Mouse (Mus musculus) cerebellum, postnatal 4 days (tissue): ENCODE results near the gene Fxr2.
A peak's percentile ranks its signal among the peaks of the same experiment; 100 is the strongest.

Experiments
- DNase-seq, 2 experiments: peaks; one replicate each; pipeline ENCODE4 v3.0.0; 2022; ENCODE audit warnings: low spot score in 2 of 2, mixed read lengths in 1 of 2

The Fxr2 gene

DNA sequence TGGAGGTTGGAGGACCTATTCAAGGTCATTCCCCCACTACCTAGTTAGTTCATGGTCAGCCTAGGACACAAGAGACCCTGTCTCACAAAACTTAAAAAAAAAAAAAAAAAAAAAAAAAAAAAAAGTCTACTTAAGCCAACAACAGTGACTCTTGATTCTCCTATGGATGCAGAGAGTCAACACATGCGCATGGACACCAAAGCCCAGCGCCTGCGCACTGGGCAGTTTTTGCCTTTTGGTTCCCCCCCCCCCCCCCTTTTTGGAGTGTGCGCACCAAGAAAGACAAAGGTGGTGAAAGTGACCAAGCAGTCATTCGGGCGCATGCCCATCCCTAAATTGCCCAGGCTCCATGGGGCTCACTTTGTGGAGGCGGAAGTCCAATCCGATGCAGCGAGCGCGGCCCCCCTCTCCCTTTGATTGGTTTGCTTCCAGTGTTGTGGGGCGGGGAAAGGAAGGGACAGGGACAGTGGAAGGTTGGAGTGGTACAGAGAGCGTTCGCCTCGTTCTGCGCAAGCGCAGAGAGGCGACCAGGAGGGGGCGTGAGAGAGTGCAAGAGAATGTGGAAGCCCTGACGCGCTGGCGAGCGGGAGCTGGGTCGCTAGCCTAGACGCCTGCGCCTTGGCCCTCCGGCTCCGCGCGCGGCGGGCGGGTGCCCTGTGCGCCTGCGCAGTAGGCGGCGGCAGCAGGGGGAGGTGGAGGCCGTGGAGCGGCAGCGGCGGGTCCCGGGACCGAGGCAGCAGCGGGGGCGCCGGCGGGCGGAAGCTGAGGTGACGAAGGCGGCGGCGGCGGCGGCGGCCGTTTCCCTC lies at the start of gene Fxr2:
TSS of gene Fxr2 (plus strand) at position 707 of the 806 bp plus-strand sequence.
- peak; percentile 100 for DNase-seq

DNA sequence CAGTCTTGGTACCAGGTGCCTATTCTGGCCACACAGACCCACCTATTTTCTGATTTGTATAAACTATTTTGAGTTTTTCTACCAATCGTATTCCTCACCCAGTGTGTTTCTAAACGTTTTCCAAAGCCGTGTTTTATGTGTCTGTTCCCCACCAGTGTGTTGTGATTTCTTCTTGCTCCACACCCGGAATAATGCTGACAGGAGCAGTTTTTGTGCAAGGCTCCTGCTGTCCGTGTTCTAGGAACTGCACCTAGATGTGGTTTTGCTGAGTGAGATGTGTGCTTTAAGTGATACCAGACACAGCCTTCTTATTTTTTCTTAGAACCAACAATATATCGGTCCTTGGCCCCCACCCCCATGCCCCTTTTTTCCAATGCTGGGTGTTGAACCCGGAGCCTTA lies 48.8 kb upstream of the Fxr2 start:
- no peak for DNase-seq

DNA sequence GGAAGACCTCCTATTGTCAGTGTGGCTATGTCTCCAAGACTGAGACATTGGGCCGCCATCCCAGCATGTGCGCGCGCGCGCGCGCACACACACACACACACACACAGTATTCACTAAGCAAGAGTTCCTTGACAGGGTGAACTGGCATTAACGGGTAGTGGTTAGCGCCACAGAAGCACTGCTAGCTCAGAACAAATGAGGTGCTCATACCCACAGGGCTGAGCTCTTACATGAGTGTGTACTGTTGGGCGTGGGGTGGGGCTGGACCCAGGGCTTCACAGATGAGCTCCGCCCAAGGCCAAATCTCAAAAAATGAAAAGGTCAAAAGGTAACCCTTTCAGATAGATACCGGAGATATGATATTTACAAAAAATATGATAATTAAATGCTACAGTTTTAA lies 47.9 kb upstream of the Fxr2 start:
- DNase-seq = no peak

DNA sequence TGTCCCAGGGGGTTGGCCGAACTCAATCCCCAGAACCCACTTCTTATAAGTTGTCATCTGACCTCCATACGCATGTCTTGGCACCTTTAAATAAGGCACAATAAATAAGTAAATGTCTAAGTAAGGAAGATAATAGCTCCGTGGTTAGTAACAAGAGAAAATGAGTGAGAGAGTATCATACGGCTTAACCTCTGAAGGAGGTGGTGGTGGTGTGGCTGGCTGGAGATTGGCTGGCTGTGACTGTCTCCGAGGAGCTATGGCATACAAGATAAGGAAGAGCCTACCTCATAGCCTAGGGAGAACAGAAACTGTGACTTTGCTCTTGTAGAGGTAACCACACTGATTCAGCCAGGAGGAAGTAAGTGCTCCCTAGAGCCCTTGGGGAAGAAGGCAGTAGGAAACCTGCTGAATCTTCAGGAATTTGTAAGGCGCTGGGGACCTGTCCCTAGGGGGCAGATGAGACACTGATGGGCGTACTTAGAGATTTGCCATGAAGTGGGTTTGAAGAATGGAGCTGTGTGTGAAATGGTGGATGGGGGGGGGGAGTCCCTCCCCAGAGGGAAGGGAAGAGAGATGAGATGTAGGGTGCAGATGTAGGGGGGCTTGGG lies 47.0 kb upstream of the Fxr2 start:
- no peak for DNase-seq

DNA sequence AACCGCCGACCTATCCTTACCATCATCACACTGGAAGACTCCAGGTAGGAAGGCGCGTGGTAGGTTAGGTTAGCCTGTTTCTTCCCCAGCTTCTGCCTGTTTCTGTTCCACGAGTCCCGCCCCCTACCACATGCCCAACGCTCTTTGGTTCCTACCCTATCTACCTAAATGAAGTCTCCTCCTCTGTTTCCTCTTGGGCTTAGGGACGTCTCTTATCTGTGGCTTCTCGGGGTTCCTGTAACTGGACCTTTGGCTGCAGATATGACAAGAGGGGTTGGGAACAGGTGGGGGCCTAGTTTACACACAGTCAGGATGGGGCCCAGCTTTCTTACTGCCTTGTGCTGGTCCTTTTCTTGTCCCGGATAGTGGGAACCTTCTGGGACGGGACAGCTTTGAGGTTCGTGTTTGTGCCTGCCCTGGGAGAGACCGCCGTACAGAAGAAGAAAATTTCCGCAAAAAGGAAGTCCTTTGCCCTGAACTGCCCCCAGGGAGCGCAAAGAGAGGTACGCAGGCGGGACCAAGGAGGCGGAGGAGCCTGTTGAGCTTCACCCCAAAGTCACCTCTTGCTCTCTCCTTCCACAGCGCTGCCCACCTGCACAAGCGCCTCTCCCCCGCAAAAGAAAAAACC lies 43.5 kb upstream of the Fxr2 start:
- no peak for DNase-seq

DNA sequence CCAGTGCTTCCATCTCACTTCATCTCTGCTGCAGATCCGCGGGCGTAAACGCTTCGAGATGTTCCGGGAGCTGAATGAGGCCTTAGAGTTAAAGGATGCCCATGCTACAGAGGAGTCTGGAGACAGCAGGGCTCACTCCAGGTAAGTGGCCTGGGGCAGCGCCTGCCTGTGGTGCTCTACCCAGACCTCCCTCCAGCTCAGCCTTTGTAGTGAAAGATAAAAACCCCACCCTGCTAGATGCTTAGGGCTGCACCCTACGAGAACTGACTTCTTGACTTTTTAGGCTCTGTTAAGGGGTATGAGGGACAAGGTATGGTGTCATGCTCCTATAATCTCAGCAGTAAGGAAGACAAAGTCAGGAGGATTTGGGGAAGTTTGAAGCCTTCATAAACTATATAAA lies 42.2 kb upstream of the Fxr2 start:
- no peak for DNase-seq

DNA sequence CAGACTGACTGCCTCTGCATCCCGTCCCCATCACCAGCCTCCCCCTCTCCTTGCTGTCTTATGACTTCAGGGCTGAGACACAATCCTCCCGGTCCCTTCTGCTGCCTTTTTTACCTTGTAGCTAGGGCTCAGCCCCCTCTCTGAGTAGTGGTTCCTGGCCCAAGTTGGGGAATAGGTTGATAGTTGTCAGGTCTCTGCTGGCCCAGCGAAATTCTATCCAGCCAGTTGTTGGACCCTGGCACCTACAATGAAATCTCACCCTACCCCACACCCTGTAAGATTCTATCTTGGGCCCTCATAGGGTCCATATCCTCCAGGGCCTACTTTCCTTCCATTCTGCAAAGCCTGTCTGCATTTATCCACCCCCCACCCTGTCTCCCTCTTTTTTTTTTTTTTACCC lies 41.4 kb upstream of the Fxr2 start:
- no peak for DNase-seq

DNA sequence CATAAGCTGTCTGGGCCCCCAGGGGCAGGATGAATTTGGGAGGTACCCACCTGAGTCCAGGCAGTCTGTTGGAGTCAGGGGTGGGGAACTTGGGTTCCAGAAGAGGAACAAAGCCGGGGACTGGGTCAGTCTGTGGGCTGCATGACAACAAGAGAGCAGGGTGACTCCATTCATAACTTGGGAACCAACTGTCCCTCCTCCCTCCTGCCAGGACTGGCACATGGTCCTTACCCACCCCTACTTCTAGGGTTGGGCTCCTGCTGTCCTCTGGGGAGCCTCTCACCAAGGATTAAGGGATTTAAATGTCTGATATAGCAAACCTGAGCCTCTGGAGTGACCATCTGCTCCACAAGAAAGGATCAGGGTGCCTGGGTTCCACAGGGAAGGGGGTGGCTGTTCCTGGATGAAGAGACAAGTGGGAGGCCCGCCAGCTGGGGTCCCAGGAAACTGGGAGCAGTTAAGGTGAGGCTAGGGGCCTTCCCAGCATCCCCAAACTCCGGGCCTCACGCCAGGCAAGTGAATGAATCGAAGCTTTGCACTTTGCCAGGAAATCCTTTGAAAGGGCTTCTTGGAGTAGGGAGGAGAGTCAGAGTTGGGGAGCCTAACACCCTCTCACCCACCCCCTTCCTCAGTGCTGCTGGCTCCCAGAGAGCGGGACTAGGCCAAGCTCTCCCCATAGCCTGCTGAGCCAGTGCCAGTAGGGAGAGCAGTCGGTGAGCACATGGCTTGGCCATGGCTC lies 40.7 kb upstream of the Fxr2 start:
- DNase-seq = peak; percentile 50 to 62

DNA sequence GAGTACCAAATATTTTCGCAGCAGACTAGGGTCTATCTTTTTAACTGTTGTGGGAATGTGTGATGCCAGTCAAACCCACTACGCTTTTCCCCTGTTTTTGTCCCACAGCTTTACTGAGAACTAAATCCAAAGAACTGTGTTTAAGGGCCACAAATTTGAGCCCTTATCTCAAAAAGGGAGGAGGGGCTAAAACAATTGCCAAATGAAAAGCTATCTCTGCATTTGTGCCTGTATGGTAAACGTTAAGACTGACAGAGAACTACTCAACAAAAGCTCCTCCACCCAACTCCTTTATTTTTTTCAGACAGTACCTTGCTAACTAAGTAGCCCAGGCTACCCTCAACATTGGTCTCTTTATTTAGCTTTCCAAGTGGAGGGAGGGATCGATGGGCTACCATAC lies 40.0 kb upstream of the Fxr2 start:
- DNase-seq = no peak

DNA sequence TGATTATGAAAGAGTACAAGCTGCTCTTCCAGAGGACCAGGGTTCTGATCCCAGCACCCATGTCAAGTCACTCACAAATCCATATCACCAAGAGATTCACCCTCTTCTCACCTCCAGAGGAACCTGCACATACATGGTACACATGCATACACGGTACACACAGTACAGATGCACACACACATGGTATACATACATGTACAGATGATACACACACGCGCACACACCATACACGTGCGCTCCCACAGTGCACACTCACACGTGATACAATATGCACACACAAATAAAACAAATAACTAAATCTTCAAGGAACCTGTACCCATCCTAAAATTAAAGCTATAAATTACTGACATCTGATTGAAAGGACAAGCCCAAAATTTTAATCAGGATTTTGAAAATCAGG lies 37.9 kb upstream of the Fxr2 start:
- DNase-seq = no peak

DNA sequence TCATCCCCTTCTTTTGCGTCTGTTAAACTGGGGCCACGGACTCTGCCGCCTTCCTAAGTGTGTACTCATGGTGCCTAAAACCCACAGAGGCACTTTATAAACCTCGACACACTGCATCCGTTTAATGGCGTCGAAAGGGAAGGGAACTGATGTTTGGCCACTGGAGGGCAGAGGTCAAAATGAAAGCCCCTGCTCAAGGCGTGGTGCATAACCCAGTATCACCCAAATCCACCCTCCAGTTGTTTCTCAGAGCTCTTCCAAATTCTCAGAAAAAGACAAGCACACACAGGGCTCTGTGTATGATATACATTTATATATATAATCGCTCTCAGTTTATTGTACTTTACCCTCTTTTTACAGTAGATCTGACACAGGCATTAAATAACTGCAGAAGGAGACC lies 33.4 kb upstream of the Fxr2 start:
- no peak for DNase-seq

DNA sequence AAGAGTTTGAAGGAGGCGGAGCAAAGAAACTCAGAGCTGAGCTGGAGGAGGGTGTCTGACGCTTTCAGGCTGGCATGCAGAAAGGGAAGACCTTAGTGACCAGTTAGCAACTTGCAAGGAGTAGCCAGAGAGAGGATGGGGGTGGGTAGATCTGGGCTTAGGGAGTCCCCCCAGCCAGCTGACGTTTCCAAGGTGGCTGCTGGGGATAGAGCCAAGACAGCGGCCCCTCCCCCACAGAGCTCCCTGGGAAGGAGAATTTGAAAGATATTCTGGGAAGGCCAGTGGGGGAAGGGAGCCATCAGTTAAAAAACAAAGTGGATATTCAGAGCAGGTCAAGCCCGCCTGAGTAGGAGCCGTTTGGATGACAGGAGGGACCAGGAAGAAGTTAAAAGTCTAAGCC lies 32.7 kb upstream of the Fxr2 start:
- peak; percentile 53 to 71 for DNase-seq

DNA sequence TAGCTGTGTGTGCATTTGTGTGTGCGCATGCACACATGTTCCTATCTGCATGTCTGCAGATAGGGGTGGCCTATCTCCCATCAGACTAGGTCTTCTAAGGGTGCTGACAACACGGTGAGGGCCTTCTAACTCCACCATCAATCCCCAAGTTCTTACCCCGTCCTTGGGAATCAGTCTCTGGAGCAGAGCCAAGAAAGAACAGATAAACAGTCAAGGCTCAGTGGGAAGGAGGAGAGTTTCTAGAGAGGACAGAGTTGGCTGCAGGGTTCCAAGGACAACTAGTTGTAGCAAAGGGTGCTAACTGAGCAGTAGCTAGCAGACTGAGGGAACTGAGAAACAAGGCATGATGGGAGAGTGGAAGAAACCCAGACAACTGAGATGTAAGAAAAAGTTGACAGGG lies 31.0 kb upstream of the Fxr2 start:
- no peak for DNase-seq

DNA sequence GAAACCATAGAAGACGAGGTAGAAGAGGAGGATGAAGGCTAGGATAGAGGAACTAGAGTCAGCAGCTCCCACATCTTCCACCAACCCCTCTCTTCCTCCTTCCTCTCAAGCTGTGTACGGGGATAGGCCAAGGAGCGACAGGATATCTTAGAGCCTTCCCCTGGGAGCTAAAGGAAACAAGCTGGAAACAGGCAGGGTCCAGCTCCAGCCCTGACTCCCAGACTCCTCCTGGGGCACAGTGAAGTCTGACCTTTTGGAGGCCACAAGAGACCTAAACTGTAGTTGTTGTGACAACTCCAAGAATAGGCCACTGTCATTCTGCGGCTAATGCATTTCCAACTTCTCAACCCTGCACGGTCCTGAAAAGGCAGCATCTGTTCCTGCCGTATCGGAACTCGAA lies 29.3 kb upstream of the Fxr2 start:
- DNase-seq = no peak

DNA sequence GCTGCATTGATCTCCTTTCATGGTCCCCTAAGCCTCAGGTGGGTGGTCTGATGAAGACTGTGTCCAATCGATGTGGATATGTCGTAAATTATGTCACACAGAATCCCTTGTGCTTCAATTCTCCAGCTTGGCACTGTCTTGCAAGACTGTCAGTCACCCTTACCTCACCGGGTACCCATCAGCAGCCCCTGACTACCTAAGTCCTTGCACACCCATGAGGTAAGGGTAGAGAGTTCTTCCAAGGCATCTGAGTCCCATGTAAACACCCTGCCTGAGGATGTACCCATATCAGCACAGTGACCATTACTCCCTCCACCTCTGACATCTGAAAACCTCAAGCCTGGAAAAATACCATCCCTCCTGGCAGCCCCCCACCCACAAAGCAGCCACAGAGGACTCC lies 28.4 kb upstream of the Fxr2 start:
- DNase-seq = no peak

DNA sequence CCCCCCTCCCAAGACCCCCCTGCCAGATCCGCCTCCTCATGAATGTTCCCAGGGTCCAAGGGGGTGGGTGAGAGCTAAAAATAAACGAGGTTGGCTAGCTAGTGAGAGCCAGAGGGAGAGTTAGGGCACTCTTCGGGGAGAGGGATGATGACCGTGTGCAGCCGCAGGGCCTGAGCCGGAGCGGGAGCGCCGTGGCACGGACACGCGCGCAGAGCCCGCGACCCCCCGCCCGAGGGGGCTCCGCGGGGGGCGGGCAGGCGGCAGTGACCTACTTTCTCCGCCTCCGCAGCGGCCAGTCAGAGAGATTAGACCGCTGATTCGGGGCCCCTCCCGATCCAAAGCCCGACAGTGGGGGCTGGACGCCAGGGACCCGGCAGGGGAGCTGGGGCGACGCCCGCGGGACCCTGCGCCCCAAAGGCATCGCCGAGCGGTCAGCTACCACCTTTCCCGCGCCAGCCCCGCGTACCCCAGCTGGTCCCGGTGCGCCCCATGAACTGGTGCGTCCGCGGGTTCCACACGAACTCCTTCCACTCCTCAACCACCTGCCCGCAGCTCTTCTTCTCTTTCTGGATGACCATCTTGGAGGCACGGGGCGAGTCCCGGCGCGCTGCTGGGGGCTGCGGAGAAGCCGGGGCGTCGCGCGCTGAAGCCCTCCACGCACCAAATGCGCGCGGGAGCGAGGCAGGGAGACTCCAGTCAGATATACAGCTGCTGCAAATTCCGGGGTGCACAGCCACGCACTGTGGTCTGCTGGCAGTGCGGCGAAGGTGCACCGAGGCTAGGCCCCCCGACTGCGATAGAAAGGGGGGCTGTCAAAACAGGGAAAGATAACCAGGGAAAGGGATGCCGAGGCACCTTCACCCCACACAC lies 27.8 kb upstream of the Fxr2 start:
- peak in 1 of 2 experiments; percentile 57 for DNase-seq

DNA sequence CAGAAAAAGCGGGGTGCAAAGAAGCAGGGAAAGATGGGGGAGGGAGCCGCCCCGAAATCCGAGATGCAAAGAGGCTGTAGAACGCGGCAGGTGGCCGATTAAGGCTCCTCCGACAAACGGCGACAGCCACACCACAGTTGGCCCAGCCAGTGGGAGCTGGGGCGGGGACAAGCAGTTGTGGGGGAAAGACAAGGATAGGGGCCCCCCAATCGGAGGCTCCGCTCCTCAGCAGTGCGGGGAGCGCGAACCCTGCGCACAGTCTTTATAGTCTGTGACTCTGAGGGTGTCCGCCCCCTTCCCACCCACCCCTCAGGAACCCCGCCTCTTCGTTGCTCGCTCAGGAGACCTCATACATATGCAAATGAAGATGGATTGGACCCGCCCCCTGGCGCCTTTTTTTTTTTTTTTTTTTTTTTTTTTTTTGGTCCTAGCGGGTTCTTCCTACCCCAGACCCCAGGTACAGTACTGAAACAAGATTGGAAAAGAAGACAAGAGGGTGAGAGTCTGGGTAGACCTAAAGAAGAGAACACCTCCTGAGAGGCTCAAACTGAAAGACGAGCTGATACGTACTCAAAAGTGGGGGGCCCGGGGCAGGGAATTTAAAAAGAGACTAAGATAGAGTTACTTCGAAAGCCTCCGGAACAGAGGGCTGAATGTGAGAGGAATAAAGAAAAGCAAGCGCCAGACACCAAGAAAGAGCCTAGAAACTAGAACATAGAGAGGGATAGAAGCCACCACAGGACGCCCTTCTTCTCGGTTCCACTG lies 26.9 kb upstream of the Fxr2 start, which contains the start of gene Atp1b2:
TSS of gene Atp1b2 (minus strand) at position 217 of the 765 bp plus-strand sequence.
- DNase-seq = peak; percentile 76 to 81

DNA sequence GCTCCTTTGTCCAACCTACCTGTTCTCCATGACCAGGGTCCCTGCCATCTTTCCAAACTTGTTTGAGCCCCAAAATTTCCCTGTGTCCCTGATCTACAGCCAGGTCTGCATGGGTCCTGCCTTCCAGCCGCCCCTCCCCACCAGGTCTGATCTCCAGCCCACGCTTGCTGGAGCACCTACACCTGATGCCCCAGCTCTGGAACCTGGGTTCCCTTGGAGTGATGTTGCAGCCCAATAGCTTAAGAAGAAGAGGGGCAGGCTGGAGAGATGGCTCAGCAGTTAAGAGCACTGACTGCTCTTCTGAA lies 26.3 kb upstream of the Fxr2 start:
- DNase-seq = no peak

DNA sequence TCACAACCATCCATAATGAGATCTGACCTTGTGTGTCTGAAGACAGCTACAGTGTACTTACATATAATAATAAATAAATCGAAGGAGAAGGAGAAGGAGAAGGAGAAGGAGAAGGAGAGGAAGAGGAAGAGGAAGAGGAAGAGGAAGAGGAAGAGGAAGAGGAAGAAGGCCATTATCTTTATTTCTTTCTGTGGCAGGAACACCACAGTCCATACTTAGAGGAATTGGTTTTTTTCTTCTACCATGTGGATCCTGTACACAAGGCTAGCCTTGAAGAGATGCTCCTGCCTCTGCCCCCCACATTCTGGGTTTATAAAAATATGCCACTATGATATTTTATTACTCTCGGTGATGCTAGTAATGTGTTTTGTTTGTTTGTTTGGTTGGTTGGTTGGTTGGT lies 26.0 kb upstream of the Fxr2 start:
- DNase-seq = no peak

DNA sequence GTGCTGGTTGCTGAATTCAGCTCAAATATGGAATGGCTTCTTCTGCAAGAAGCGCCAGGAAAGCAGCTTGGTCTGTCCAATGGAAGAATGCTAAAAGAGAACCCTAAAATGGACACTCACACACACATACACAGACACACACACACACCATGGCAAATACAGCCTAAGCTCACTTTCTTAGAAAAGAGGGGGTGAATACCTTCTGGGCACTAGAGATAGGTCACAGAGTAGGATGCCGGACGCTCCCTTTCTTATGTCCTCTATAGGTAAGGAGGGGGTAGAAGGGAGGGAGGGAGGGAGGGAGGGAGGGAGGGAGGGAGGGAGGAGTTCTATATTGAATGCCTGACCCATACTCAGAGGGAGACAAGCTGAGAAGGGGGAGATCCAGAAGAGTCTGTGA lies 24.3 kb upstream of the Fxr2 start:
- DNase-seq = no peak

DNA sequence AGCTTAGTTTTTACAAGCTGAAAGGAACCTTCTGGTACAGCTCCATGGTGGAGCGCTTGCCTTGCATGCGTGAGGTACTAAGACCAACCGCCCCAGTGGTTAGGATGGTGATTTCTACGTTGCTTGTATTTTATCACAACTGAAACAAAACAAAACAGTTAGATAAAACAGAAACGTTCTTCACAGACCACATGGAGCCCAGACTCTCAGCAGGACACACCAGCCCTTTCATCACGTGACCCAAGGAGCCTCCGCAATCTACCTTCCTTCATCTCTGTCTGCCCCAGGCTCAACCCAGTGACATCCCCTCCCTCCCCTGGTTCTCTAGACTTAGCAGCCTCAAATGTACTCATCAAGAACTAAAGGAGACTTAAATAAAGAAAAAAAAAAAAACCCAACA lies 23.4 kb upstream of the Fxr2 start:
- no peak for DNase-seq
